Mouse (Mus musculus) frontal cortex, adult 2 months (tissue): ENCODE results near the gene Gm20521. TPM values are rescaled to one million over a fixed set of nuclear protein-coding genes. Genes with fewer than 3 reads are reported as not detected.
"Not testable (repeated sequence)": the region's sequence is repeated elsewhere in the genome, so short reads cannot be mapped to it uniquely, and the experiment has no call there.

Experiments used
- DNase-seq, 2 experiments: peaks; one replicate each; pipeline ENCODE4 v3.0.0; 2022; ENCODE audit warnings: low spot score in 1 of 2; ENCODE audit errors: extremely low spot score in 1 of 2
- polyA plus RNA-seq: library from polyadenylated mRNA; depleted of rRNA; stranded (reverse); fragments of >200 nt; gene quantifications from 2 replicates; pipeline ENCODE4 v1.2.3, GENCODE M21; 2012; rRNA removed

Gm20521 gene
- polyA plus RNA-seq, 1 experiment: 0.90 TPM

- peak; percentile 71 to 77 for DNase-seq
Measured at GRCm38 (mm10) chr14:54935904-54936830, 52.9 kb downstream of the Gm20521 start, which contains the start of gene Cmtm5. TSS of gene Cmtm5 (plus strand) at chr14:54936261.

- DNase-seq: no peak
Measured at GRCm38 (mm10) chr14:54936831-54937160, 53.6 kb downstream of the Gm20521 start.

- DNase-seq: no peak
Measured at GRCm38 (mm10) chr14:54937361-54938182, 54.3 kb downstream of the Gm20521 start.

GRCm38 (mm10) chr14:54938431-54939219 lies 55.4 kb downstream of the Gm20521 start:
- DNase-seq: no peak

- peak in 1 of 2 experiments; percentile 76 for DNase-seq
Measured at GRCm38 (mm10) chr14:54939434-54940175, 56.4 kb downstream of the Gm20521 start.

- DNase-seq: no peak
Measured at GRCm38 (mm10) chr14:54940176-54940530, 56.9 kb downstream of the Gm20521 start.

- no peak for DNase-seq
Measured at GRCm38 (mm10) chr14:54941024-54941978, 58.1 kb downstream of the Gm20521 start.

- no peak for DNase-seq
Measured at GRCm38 (mm10) chr14:54942479-54942878, 59.2 kb downstream of the Gm20521 start.

GRCm38 (mm10) chr14:54943971-54944370 lies 60.7 kb downstream of the Gm20521 start:
- no peak for DNase-seq

- DNase-seq: no peak
Measured at GRCm38 (mm10) chr14:54944939-54945338, 61.7 kb downstream of the Gm20521 start.

- no peak for DNase-seq
Measured at GRCm38 (mm10) chr14:54945975-54946704, 62.9 kb downstream of the Gm20521 start.

- DNase-seq: not testable (repeated sequence)
Measured at GRCm38 (mm10) chr14:54947008-54947407, 63.8 kb downstream of the Gm20521 start.

Other genes with a start within 250 kb of the Gm20521 start
- not detected in 2 replicates for gene Gm17606, start 242.5 kb upstream of the Gm20521 start, polyA plus RNA-seq
- gene Cdh24, start 242.1 kb upstream of the Gm20521 start, polyA plus RNA-seq: 15.1 and 18.1 TPM in 2 replicates
- gene 1700123O20Rik, start 197.2 kb upstream of the Gm20521 start, polyA plus RNA-seq: 36.3 and 36.6 TPM in 2 replicates
- gene Acin1, start 196.5 kb upstream of the Gm20521 start, polyA plus RNA-seq: 239 and 246 TPM in 2 replicates
- 0.08 and 0.20 TPM in 2 replicates for gene Gm29776, start 184.6 kb upstream of the Gm20521 start, polyA plus RNA-seq
- gene Cebpe, start 171.3 kb upstream of the Gm20521 start, polyA plus RNA-seq: 0.17 TPM in 1 of 2 replicates, not detected in the other
- gene Slc7a8, start 101.5 kb upstream of the Gm20521 start, polyA plus RNA-seq: 41.2 and 43.0 TPM in 2 replicates
- 0.13 TPM in 1 of 2 replicates, not detected in the other for gene Rnf212b, start 69.3 kb upstream of the Gm20521 start, polyA plus RNA-seq
- 8.7 and 9.0 TPM in 2 replicates for gene Homez, start 12.5 kb upstream of the Gm20521 start, polyA plus RNA-seq
- gene Ppp1r3e, start 5.9 kb upstream of the Gm20521 start, polyA plus RNA-seq: 13.7 and 16.1 TPM in 2 replicates
- 92.6 and 107 TPM in 2 replicates for gene Bcl2l2, start 64 bp upstream of the Gm20521 start, polyA plus RNA-seq
- gene Pabpn1, start 9.1 kb downstream of the Gm20521 start, polyA plus RNA-seq: 466 and 555 TPM in 2 replicates
- 744 and 786 TPM in 2 replicates for gene Slc22a17, start 29.7 kb downstream of the Gm20521 start, polyA plus RNA-seq
- gene Efs, start 42.7 kb downstream of the Gm20521 start, polyA plus RNA-seq: 13.4 and 14.5 TPM in 2 replicates
- 0.46 and 0.90 TPM in 2 replicates for gene Il25, start 49.3 kb downstream of the Gm20521 start, polyA plus RNA-seq
- gene Cmtm5, start 52.8 kb downstream of the Gm20521 start, polyA plus RNA-seq: 120 and 147 TPM in 2 replicates
- 0.02 and 0.17 TPM in 2 replicates for gene Myh6, start 83.5 kb downstream of the Gm20521 start, polyA plus RNA-seq
- not detected in 2 replicates for gene Gm17428, start 93.5 kb downstream of the Gm20521 start, polyA plus RNA-seq
- gene Myh7, start 111.2 kb downstream of the Gm20521 start, polyA plus RNA-seq: 26.8 and 29.3 TPM in 2 replicates
- gene Ngdn, start 132.0 kb downstream of the Gm20521 start, polyA plus RNA-seq: 36.5 and 37.2 TPM in 2 replicates
- 13.4 and 15.0 TPM in 2 replicates for gene Zfhx2, start 208.9 kb downstream of the Gm20521 start, polyA plus RNA-seq
- gene Thtpa, start 211.3 kb downstream of the Gm20521 start, polyA plus RNA-seq: 14.4 and 15.5 TPM in 2 replicates
- 15.5 and 18.3 TPM in 2 replicates for gene Ap1g2, start 223.2 kb downstream of the Gm20521 start, polyA plus RNA-seq
- 228 and 231 TPM in 2 replicates for gene Jph4, start 233.5 kb downstream of the Gm20521 start, polyA plus RNA-seq